Comparison of ENCODE assay signal across 8 mouse cellular contexts in the genomic region with DNA sequence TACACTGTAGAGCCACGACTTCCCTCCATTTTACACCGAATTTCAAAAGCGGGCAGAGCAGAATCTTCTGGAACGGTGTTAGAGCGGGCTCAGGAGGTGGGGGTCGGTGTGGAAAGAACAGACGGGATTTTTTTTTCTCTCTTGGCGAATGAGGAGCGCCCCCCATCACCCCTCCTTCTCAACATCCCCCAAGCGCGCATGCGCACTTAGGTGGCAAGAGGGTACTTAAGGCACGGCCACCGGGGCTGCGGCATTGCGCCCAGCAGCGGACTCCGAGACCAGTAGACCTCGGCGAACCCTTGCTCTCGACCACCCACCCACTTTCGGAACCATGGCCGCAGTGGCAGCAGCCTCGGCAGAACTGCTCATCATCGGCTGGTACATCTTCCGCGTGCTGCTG. TPM values are rescaled to one million over a fixed set of nuclear protein-coding genes. Genes with fewer than 3 reads are reported as not detected.
A peak's percentile ranks its signal among the peaks of the same experiment; 100 is the strongest.
DNase-seq lines count a peak whose midpoint lies in the region; ATAC-seq and TF ChIP-seq lines count a peak whose summit lies in the region.

A gene (plus strand): TSS at position 221 of the 400 bp plus-strand sequence.

- peak within 1 kb of the TSS; percentile 84 for H3K27ac ChIP-seq in forebrain, embryonic 11.5 days (ENCODE audit: low read depth, low read length)
- H3K27ac ChIP-seq in stomach, postnatal 0 days (replicated peaks): no peak within 1 kb of the TSS

- no peak for TF ChIP-seq CTCF in stomach, postnatal 0 days (IDR thresholded peaks at IDR 0.05; ENCODE audit: low read depth)

- H3K4me1 ChIP-seq in forebrain, embryonic 11.5 days (replicated peaks; ENCODE audit: control insufficient read depth, insufficient read depth, low read length): peaks cover 5% of the 10 kb centered on the region; the same call in 1 of the 2 replicates
- H3K4me1 ChIP-seq in stomach, postnatal 0 days (replicated peaks; ENCODE audit: control insufficient read depth, insufficient read depth): no peaks in the 10 kb centered on the region; the same call in none of the 2 replicates

- ATAC-seq in forebrain, embryonic 11.5 days (replicated peaks; ENCODE audit: low FRiP score): peak; percentile 74
- ATAC-seq in stomach, postnatal 0 days (ENCODE audit: low FRiP score, low TSS enrichment): no peak
- no peak for ATAC-seq in megakaryocyte-erythroid progenitor cell, adult 5-6 weeks (replicated peaks; ENCODE audit: low FRiP score, low TSS enrichment, poor library complexity, severe bottlenecking)

- H3K4me2 ChIP-seq in forebrain, embryonic 11.5 days (ENCODE audit: low read depth, low read length, severe bottlenecking): peak within 1 kb of the TSS; percentile 63
- peak within 1 kb of the TSS; percentile 66 for H3K4me2 ChIP-seq in stomach, postnatal 0 days (replicated peaks; ENCODE audit: low read depth)

- H3K36me3 ChIP-seq in forebrain, embryonic 11.5 days (ENCODE audit: control insufficient read depth, insufficient read depth, low read length): peaks cover 29% of the 10 kb centered on the region
- H3K36me3 ChIP-seq in stomach, postnatal 0 days (ENCODE audit: control insufficient read depth, insufficient read depth, low read length): peaks cover 7% of the 10 kb centered on the region; the same call in 1 of the 2 replicates

- 58% methylated on average over 27 of the region's 27 CpGs for WGBS in forebrain, embryonic 11.5 days
- WGBS in stomach, postnatal 0 days: 59% methylated on average over 27 of the region's 27 CpGs

- no peaks in the 10 kb centered on the region for H3K27me3 ChIP-seq in forebrain, embryonic 11.5 days (ENCODE audit: control insufficient read depth, insufficient read depth, low read length)
- no peaks in the 10 kb centered on the region for H3K27me3 ChIP-seq in stomach, postnatal 0 days (ENCODE audit: control insufficient read depth, insufficient read depth, low read length)

- H3K4me3 ChIP-seq in forebrain, embryonic 11.5 days (ENCODE audit: low read depth, low read length): peak within 1 kb of the TSS; percentile 61
- peak within 1 kb of the TSS; percentile 39 for H3K4me3 ChIP-seq in stomach, postnatal 0 days (ENCODE audit: low read depth, low read length)

- peaks cover 26% of the 10 kb centered on the region for H3K9me3 ChIP-seq in forebrain, embryonic 11.5 days (ENCODE audit: control insufficient read depth, low read length)
- 0 out of 2 replicates have a peak, but pooled peaks cover 7% of the 10 kb centered on the region for H3K9me3 ChIP-seq in stomach, postnatal 0 days (ENCODE audit: control insufficient read depth, low read length)

- DNase-seq in left cerebral cortex, adult 18-20 months (ENCODE audit: low spot score in 2 of 2): peak in 1 of 2 experiments; percentile 18
- no peak for DNase-seq in left cerebral cortex, adult 11 months (ENCODE audit: low spot score)
- no peak for DNase-seq in adrenal gland, postnatal 4 days (ENCODE audit: low spot score in 2 of 2)
- DNase-seq in forebrain, embryonic 11.5 days (ENCODE audit: low spot score): peak; percentile 94
- DNase-seq in layer of hippocampus, adult 9-11 months: peak; percentile 36
- peak; percentile 45 to 65 for DNase-seq in lung, postnatal 4 days
- peak; percentile 31 for DNase-seq in stomach, postnatal 0 days (ENCODE audit: low spot score)

- H3K9ac ChIP-seq in forebrain, embryonic 11.5 days (ENCODE audit: low read length): peak within 1 kb of the TSS; percentile 89
- peak within 1 kb of the TSS; percentile 43 for H3K9ac ChIP-seq in stomach, postnatal 0 days (ENCODE audit: low read length)

- no peak for TF ChIP-seq EP300 in stomach, postnatal 0 days (optimal IDR thresholded peaks at IDR 0.05)

RNA-seq across cellular contexts. Expression of the gene that starts here (rescaled TPM):
- 100 to 1,000 TPM; 193 to 292 TPM for total RNA-seq in left cerebral cortex, adult 18-20 months (2021)
- total RNA-seq in adrenal gland, postnatal 4 days (2021): 100 to 1,000 TPM; 380 to 391 TPM
- polyA plus RNA-seq in forebrain, embryonic 11.5 days (2014; fragmentation: Nextera tagmentation; extraction: Ambion mirVana): 2,785 and 3,035 TPM in 2 replicates
- polyA plus RNA-seq in stomach, postnatal 0 days (2015; fragmentation: Nextera tagmentation; extraction: Ambion mirVana): 137 and 150 TPM in 2 replicates
- not detected in 2 replicates for total RNA-seq in megakaryocyte-erythroid progenitor cell, adult 5-6 weeks (2014; fragmentation: Nextera tagmentation)
- total RNA-seq in megakaryocyte-erythroid progenitor cell, adult 5-6 weeks (2017): not detected in 2 replicates

Comparison
In these comparisons a context has a peak if more than half of its experiments do, and no peak if none do; other contexts are left out.
1. RNA of the gene that starts here (total RNA-seq): 380 to 391 TPM in adrenal gland, postnatal 4 days and 193 to 292 TPM in left cerebral cortex, adult 18-20 months; not detected in megakaryocyte-erythroid progenitor cell, adult 5-6 weeks; every median in the first group is over 100 times any median in the second.
2. RNA of the gene that starts here (polyA plus RNA-seq): 2,785 to 3,035 TPM in forebrain, embryonic 11.5 days; 137 to 150 TPM in stomach, postnatal 0 days; every median in the first group is over 10 times any median in the second.
3. DNase-seq: peak in forebrain, embryonic 11.5 days (single experiment), layer of hippocampus, adult 9-11 months (single experiment), lung, postnatal 4 days (2 of 2) and stomach, postnatal 0 days (single experiment); none in left cerebral cortex, adult 11 months (single experiment) and adrenal gland, postnatal 4 days (0 of 2).